Mouse (Mus musculus) liver, adult 2 months (tissue): Measurements from ENCODE around the gene Itgb3.

Experiments used
- CTCF ChIP-seq: fragments of 200-500 bp; IDR thresholded peaks from 2 replicates; pipeline ENCODE4 v1.5.1; 2011; ENCODE audit warnings: low read depth, low read length, control low read depth
- POLR2A ChIP-seq: fragments of 200-500 bp; IDR thresholded peaks from 2 replicates; pipeline ENCODE4 v1.6.1; 2011; ENCODE audit warnings: low read length, control low read depth; ENCODE audit not compliant: insufficient read depth; ENCODE audit errors: extremely low read depth

- TF ChIP-seq POLR2A (no peak), CTCF (no peak)
Measured at GRCm38 (mm10) chr11:104661531-104662205, 53.9 kb downstream of the Itgb3 start.
